Mouse (Mus musculus) adrenal gland, postnatal 36 days (tissue): Measurements from ENCODE around the gene Gm5129. TPM values are rescaled to one million over a fixed set of nuclear protein-coding genes. Genes with fewer than 3 reads are reported as not detected.
"Not testable (repeated sequence)": the region's sequence is repeated elsewhere in the genome, so short reads cannot be mapped to it uniquely, and the experiment has no call there.

Experiments
- DNase-seq, 2 experiments: peaks; one replicate each; pipeline ENCODE4 v3.0.0; 2021; ENCODE audit warnings: mixed read lengths in 1 of 2
- long read RNA-seq, 2 experiments: library from polyadenylated mRNA; stranded (forward); transcript quantifications; one replicate each; pipeline ENCODE4 v2.0.0; 2021; ENCODE audit warnings: borderline sequencing depth in 2 of 2
- total RNA-seq, 2 experiments: library from RNA; stranded (reverse); gene quantifications; 2 replicates each; pipeline ENCODE4 v1.2.3; 2021

The Gm5129 gene
- 1 to 10 TPM; 1.7 to 2.3 TPM for total RNA-seq
- long read RNA-seq, experiment 1: 0 reads
- long read RNA-seq, experiment 2: 0 reads

DNA sequence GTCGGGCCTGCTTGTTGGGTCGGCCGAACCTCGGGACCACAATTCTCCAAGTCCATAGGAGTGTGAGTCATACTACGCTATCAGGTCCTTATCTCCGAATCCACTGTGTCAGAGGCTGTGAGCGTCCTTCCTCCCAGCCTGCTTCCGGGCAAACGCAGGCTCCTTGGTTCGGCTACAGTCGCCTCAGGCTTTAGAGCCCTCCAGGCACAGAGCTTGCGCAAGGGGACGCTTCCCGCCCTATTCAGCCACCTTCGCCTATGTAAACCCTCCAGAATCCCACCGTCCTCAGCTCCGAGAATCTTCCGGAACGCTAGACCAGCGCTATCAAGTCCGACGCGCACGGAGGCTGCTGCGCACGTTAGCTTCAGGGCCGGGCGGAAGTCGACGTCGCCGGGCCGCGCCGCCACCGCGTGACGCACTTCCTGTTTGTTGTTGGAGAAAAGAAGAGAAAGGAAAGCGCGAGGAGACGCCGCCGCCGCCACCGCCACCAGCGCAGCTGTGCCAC lies at the start of gene Gm5129, which contains the start of gene Dnajb6:
TSS of gene Gm5129 (minus strand) at position 380 of the 505 bp plus-strand sequence.
TSS of gene Dnajb6 (plus strand) at position 132 of the 505 bp plus-strand sequence.
- peak; percentile 98 for DNase-seq

DNA sequence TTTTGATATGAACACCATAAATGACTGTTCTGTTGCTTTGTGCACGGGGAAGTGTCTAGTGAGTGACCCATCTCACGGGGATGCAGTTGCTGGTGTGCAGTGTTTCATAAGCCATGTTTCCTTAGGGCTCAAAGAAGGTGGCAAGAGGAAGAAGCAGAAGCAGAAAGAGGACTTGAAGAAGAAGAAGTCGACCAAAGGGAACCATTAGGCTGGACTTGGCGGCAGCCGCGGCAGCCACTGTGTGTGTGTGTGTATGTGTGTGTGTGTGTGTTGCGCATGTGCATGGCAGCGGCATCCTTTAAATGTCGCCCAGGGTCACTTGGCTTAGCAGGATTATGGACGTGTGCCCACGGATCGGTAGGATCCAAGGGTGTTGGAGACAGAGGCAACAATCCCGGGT lies 49.2 kb upstream of the Gm5129 start:
- not testable (repeated sequence) for DNase-seq

DNA sequence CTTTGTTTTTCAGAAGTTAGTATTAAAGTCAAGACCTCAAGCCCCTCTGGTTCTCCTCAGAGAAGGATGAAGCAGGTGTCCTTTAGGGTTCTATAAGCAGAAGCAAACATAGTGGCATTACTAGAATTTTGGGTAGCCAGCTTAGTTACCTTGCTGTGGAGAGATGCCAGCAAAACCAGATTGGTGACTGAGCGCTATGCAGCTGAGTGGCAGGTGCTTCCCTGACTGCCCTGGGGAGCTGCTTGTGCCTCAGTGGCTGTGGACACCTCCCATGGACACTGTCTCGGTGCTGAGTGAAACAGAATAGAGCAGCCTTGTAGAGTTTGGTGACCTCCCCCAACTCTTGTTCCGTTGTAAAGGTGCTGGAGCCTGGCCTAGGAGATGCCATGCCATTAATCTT lies 46.5 kb upstream of the Gm5129 start:
- no peak for DNase-seq

DNA sequence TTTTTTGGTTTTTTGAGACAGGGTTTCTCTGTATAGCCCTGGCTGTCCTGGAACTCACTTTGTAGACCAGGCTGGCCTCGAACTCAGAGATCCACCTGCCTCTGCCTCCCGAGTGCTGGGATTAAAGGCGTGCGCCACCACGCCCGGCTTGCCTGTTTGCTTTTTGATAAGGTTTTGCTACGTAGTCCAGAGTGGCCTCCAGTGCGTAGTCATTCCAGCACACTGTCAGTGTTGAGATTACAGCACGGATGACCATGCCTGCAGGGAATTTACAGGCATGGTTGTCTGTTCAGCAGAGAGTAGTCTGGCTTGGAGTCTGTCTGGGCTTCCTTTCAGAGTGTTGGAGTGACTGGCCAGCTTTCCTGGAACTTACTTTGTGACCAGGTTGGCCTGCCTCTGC lies 44.0 kb upstream of the Gm5129 start:
- DNase-seq: not testable (repeated sequence)

DNA sequence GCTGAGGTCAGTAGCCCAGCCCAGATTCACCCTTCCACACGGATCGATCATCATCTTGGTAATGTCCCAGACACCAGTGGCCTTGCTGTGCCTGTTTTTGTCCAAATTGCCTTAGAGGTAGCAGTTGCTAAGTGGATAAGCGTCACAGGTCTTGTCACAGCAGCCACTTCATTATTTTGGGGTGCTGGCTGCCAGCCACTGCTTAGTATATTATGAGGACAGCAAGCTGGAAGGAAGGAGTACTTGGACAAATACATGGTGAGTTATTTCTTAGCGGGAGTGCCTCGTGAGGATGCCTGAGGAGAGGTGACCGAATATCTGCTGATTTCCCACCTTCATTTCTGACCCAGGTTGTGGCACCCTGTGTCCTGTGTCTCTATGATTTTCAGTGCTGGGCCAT lies 42.3 kb upstream of the Gm5129 start:
- no peak for DNase-seq

DNA sequence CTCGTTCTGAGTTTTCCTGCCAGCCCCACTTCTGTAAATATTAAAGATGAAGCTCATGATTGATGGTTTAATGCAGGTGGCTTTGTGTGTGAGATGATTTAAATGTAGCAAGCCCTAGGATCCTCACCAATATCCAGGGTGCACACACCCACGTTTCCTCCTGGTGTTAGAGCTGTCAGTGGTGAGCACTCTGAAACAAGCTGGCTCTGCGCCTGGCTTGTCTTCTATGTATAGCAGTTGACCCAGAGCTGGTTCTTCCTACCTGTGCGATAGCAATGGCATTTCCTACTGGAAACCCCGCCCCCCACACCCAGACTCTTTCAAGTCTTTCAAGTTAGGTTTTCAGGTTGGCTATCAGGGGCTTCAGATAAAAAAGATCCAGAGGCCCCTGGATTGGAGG lies 39.7 kb upstream of the Gm5129 start:
- no peak for DNase-seq

DNA sequence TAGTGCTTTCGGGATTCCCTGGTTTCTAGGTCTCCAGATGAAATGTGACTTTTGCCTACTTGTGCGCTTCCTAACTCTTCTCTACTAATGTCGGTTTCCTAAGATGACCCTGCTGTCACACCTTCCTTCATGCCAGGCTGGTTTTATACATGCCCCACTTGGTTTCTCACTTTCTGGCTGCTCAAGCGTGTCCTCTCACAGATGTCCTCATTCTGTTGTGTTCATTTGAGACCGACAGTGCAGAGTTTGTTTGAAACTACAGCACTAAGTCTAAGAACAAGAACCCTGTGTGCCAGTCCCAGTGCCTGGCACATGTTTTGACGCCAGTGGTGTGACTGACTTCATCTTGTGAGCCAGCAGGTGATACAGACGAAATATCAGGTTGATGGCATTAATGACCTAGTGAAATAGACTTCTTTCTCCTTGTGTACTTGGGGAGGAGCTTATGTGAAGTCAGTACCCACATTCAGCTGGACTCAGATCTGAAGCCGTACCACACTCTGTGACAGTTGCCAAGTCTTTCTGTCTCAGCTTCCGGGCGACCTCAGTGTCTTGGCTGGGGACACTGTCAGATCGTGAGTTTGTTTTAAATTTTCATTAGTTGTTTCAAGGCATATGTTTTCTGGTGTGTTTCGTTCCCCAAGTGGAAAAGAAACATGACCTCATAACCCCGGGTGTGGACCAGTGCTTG lies 37.9 kb upstream of the Gm5129 start:
- peak in 1 of 2 experiments; percentile 19 for DNase-seq

DNA sequence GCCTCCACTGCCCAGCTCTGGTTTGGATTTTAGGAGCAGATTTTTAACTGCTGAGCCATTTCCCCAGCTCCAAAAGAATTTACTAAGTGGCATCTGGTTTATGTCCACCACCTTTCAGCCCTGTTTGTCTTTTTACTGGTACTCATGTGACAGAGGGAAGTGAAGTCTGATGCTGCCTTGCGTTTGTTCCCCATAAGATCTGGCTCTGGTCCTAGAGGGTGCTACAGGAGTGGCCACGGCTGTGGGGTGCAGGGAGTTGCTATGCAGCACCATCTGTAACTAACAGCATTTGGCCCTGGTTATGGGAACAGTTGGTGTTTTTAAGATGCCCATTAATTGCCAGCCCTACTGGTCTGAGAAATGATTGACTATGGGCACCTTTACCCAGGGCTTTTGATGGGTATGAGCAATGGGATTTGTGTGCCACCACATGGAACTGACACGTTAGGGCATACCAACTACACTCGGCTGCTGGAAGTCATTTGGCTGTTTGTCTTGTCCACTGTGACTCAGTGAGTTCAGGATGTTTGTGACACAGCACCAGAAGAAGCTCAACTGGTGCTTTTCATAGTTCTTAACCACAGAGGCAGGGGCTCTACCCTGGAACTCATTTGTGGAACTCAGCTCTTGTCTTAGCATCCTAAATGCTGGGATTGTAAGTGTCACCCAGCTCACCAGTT lies 37.1 kb upstream of the Gm5129 start:
- no peak for DNase-seq

DNA sequence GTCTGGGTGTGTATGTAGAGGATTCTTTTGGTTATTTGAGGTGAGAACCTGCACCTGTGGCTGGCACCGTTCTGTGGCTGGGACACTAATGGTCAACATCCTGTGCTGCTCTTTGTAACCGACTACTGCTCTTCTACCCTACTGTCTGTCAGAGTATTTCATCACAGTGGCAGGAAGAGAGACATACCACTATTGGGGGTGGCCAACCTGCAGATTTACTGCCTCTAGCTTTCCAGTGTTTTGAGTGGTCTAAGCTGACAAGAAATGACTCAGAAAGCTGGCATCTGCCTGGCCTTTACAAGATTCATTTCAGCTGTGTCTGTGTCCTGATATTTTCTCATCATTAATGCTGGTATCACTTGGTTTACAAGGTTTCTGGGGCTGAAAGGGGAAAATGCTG lies 36.3 kb upstream of the Gm5129 start:
- DNase-seq: peak; percentile 24 to 29

DNA sequence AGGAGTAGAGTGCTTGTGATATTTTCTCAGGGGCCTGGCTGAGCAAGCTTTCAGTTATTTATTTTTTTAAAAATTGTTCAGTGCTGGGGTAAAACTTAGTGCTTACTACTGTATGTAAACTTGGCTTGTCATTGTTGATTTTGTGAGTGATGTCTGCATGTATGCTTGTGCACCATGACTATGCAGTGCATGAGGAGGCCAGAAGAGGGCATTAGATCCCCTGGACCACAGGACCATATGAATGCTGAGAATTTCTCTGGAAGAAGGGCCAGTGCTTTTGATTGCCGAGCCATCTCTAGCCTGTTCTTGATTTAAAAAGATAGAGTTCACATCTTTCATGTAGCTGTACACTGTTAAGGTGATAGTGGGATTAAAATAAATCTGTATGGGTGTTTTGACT lies 35.2 kb upstream of the Gm5129 start:
- peak in 1 of 2 experiments; percentile 12 for DNase-seq

DNA sequence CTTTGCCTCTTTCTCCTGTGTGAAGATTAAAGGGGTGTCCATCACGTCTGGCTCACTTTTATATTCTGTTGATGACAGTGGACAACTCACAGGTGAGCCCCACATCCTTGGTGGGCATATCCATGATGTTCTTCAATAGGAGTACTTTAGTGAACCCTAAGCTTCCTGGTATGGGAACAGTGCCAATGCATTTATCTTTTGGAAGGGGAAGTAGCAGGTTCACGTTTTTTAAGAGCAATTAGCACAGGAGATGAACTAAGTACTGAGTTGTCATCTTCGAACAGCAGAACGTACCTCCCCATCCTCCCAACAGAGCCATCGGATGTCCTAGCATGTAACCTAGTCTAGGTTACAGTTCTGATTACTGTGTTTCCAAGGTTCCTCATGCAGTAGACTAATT lies 23.6 kb upstream of the Gm5129 start:
- no peak for DNase-seq

DNA sequence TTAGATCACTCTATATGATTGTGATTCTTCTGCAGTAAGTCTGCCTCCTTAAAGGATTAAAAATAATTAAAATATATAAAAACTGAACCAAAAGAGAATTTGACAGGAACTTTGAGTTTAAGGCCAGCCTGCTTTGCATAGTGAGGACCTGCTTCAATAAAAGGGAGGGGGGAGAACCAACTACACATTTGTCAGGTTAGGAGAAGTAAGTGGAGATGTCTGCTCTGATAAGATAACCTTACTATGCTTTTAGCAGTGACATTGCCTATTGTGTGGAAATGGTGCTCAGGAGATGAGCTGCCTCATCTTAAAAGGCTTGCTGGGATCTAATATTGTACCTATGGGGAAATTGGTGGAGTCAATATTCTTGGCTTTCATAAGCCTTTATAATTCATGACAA lies 17.2 kb upstream of the Gm5129 start:
- no peak for DNase-seq

DNA sequence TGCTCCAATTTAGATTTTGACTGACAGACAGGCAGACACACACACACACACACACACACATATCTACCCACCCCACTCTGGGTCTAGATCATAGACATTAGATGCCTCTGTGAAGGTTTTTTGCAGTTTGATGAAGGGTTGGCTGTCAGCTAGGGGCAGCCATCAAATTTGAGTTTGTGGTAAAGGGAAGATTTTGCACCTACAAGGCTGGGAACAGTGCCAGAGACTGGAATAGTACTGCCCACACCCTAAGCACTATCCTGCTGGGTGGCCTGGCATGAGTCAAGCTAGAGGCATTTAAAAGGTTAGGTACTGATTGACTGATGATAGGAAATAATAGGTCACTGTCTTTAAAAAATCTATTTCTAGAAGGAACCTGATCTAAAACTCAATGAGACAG lies 15.6 kb upstream of the Gm5129 start:
- peak; percentile 38 to 42 for DNase-seq

DNA sequence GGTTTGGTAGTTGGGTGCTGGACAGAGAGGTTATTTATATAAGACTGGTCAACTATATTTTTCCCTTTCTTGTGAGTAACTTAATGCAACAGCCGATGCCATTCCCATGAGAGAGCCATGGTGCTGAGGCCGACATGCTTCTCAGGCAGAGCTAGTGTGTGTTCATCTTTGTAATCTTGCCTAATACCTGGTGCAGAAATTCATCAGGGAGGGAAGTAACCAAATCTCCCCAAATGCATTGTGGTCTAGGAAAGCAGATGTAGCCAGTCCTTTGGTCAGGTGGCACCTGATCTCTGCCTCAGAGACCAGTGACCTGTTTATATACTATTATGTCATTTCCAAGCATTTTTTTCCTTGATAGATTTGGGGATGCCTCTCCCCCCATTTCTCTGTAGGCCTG lies 11.9 kb upstream of the Gm5129 start:
- no peak for DNase-seq

DNA sequence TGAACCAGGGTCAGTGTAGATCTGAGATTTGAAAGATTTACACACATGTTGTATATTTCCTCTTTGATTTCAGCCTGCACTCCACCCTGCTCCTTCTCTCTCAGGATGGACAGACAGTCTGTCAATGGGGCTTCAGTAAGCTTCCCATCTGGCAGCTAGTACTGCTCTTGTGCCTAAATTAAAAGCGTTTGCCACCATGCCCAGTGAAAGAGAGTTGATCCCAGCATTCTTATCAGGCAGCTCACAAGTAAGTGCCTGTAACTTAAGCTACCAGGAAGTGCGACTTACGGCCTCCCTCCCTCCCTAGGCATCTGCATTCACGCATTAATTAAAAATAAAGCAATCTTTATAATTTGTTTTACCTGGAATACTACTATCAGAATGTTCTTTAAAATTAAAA lies 5.4 kb upstream of the Gm5129 start:
- no peak for DNase-seq

DNA sequence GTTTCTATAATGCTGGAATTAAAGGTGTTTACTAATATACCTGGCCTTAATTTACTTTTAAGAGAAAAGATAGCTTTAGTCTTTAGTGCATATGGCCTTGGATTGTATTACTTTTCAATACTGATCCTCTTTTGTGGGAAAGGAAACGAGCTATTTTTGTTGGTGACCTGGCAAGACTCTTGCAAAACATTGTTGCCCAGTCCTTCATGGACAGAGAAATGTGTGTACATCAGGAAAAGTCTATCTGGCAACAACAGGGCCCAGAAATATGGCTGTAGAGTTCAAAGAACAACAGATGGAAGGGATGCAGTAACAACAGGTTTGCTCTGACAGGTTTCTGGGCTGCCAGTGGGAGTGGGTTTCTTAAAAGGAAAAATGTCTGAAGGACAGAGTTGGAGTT lies 4.9 kb upstream of the Gm5129 start:
- DNase-seq: no peak

DNA sequence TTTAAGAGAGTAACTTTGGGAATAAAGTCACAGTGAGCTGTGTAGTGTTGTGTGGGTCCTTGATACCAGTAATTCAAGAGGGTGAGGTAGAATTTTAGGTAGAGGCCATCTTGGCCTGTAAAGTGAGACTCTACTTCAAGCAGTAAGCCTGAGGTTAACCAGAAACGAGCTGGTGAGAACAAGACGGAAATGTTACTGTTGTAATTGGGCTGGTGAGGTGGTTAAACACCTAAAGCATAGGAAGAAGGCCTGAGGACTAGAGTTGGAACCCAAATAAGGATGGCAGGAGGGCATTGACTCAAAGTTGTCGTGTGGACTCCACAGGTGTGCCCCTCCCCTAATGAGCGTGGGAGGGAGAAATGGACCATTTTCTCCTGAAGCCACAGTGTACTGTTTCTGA lies 2.3 kb upstream of the Gm5129 start:
- no peak for DNase-seq

DNA sequence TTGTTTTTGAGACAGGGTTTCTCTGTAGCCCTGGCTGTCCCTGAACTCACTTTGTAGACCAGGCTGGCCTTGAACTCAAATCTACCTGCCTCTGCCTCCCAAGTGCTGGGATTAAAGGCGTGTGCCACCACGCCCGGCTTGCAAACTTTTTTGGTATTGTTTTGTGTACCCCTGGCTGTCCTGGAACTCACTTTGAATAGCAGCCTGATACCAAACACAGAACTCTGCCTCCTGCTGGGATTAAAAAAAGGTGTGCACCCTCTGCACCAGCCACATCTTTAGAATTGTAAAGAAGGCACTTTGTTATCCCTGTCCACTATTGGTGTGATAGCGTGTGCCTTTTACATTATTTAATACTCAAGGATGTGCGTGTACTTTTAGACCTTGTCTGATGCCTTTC lies 1.7 kb upstream of the Gm5129 start:
- DNase-seq: no peak

DNA sequence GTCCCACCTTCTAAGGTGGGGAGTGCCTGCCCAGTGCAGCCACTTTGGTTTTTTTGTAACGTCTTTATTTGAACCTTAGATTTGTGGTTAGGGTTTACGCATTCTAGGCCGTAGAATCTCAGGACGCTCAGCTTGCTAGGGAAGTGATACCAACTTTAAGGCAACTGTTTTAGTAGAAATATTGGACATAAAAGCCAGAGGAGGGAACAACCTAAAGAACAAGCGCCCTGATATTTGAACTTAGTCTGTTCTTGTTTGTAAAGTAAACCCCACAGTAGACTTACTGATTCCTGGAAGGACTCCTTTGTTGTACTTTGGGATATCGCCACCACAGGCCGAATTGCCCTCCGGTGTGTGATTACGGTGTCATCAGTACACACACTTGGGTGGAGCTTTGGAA lies 1.2 kb upstream of the Gm5129 start:
- DNase-seq: no peak

DNA sequence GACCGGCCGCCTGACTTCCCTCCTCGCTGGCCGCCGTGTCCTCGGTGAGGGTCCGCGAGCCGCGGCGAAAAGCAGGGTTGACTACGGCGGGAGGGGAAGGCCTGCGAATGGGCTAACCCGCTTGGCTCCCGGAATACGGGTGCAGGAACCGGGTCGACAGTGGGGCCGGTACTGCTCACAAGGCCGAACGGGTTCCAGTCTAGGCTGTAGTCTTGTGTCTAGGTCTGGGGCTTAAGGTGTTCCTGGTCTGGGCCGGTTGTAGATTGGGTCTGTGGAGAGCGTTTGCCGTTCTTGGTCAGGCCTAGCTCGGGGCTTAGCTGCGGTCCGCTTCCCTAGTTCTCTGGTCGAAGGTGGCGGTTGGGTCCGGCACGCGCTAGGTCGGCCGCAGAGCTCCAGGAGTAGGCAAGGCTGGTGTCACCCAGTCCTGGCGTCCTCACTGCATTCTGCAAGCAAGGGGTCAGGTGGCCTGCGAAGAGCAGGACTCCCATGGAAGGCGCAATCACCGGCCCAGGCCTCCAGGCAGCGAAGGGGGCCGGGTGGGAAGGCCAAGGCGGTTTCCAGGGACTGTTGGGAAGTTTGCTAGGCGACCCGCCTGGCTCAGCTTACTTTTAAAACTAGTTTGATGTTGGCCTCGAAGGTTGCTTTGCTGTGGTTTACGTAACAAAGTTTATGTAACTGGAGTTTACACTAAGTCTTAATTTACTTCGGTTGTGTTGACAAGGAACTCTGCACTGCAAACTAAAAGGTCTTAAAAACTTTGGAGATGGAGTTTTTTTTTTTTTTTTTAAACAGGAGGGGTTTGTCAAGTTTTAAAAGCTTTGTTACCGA lies 551 bp upstream of the Gm5129 start:
- DNase-seq: peak; percentile 66 to 70

DNA sequence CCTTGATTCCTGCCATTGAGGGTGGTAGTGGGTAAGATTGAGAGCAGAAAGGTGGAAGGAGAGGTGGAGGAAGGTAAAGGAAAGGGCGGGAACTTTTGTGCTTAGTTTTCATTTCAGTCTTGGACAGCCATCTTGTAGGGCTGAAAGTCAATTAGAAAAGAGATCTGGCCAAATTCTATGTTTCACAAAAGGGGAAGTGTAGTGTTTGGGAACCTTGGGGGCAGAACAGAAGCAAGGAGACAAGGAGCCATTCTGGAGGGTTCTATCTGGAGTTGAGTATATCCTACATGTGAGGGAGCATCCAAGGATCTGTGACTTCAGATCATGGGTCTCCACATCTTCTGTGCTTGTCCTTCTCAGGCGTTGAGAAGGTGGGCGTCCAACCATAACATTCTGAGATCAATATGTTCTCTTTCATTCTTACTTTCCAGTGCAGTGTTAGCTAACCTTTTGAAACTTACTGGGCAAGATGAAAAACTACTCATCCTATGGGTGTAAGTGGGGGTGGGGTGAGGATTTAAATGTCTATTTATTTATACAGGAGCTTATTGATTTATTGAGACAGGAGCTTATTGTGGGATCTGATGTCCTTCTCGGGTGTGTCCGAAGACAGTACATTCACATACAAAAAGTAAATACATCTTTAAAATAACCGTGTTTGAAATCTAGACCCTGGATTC lies 765 bp downstream of the Gm5129 start:
- no peak for DNase-seq

DNA sequence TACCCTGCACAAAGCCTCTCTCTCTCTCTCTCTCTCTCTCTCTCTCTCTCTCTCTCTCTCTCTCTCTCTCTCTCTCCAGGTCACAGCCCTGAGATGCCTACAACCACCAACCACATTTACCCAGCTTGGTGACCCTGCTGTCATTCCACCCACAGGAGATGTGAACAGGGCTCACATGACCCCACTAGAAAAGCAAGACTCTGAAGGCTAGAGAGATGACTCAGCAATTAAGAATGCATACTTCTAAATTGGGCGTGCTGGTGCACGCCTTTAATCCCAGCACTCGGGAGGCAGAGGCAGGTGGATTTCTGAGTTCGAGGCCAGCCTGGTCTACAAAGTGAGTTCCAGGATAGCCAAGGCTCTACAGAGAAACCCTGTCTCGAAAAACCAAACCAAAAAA lies 9.7 kb downstream of the Gm5129 start:
- not testable (repeated sequence) for DNase-seq
